Mouse (Mus musculus): ENCODE results near the gene Spaar.
"Not testable (repeated sequence)": the region's sequence is repeated elsewhere in the genome, so short reads cannot be mapped to it uniquely, and the experiment has no call there.

Gene Spaar

GRCm38 (mm10) chr4:43728576-43728954, 1.3 kb upstream of the Spaar start:
- CTCF ChIA-PET = no interaction called here

GRCm38 (mm10) chr4:43729126-43729525, 708 bp upstream of the Spaar start:
- CTCF ChIA-PET = no interaction called here

DNA sequence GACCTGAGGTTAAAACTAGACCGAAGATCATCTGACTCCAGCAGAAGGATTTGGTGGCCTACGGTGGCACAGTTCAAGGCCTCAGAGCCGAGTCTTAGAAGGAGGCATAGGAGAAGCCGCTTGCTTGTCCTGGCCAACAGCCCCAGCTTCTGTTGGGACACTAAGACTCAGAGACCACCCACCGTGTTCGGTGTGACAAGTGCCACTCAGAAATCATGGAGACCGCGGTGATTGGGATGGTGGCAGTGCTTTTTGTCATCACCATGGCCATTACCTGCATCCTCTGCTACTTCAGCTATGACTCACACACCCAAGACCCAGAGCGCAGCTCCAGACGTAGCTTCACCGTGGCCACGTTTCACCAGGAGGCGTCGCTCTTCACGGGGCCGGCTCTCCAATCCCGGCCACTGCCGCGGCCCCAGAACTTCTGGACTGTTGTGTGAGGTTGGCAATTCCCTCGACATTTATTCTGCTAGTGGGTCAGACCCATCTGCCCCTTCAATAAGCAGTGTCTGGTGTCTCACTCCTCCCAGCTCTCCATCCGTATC, 990 bp downstream of the Spaar start:
- CTCF ChIA-PET = no interaction called here

DNA sequence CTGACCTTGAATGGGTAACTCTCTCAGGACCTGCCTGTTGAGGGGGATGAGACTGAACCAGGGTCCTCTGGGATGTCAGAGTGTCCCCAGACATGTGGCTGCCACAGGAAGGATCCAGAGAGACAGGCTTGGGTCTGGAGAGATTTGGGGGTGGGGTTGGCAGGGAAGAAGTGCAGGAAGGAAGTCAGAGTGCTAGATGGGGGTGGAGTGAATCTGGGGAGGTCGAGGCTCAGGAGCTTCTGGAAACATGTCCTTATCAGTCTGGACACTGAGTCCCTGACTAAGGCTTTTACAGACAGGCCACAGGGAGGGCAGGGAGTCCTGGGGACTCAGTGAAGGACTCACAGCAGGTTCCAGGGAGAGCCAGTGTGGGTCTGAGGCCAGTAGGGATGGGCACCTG, 2.3 kb downstream of the Spaar start:
- CTCF ChIA-PET = no interaction called here

GRCm38 (mm10) chr4:43733186-43733585, 3.4 kb downstream of the Spaar start:
- CTCF ChIA-PET = no interaction called here

- CTCF ChIA-PET = no interaction called here
Observed at GRCm38 (mm10) chr4:43737144-43737543, 7.3 kb downstream of the Spaar start.

DNA sequence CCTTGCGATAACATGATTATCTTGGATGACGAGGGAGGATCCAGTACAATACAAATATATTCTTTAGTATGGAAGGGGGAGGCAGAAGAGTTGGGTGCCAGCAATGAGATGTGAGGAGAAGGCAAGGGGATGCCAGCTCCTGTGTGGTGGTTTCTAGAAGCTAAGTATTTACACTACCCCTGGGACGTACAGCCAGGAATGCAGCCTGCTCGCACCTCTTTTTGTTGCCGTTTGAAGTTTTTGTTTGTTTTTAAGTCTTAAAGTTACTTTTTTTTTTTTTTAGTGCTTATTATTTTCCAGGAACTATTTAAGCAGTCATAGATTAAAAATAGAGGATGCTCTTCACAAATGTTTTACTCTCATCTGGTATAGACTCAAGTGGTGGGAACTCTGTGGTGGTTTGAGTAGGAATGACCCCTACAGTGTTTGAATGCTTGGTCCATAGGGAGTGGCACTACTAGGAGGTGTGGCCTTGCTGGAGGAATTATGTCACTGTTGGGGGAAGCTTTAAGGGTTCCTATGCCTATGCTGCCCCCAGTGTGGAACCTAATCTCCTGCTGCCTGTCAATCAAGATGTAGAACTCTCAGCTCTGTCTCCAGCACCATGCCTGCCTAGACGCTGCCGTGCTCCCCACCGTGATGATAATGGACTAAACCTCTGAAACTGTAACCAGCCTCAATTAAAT, 9.3 kb downstream of the Spaar start:
- CTCF ChIA-PET = no interaction called here

GRCm38 (mm10) chr4:43741526-43741925, 11.7 kb downstream of the Spaar start:
- CTCF ChIA-PET = no interaction called here

DNA sequence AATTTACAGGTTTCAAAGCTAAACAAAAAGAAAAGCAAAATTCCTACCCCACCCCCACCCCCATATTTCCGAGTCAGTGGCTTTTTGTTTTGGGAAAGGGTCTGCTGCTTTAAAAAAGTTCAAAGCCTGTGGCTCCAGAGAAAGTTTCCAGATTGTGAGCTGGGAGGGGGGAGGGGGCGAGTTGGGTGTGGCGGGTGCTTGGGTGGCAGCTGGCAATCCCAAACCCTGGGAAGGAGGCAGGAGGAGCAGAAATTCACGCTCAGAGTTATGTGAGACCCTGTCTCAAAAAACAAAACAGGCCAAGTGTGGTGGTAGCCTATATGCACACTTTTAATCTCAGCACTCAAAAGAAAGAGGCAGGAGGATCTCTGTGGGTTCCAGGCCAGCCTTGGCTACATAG, 12.8 kb downstream of the Spaar start:
- CTCF ChIA-PET = no interaction called here

DNA sequence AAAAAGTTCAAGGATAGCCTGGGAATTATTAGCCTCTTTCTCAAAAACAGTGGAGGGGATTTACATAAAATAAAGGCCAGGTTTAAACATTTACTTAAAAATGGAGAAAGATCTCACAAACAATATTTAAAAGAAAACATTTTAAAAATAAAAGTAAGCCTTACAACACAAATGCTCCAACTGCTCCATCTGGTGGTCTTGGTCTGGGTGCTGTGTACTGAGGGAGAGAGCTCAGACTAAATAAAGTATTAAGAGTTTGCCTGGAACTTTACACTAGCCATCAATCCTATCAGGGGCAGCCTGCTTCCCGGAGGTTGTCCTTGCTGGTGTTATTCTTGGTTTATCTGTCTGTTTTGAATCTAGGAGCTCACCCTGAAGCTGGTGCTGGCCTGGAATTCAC, 13.3 kb downstream of the Spaar start:
- CTCF ChIA-PET = no interaction called here

DNA sequence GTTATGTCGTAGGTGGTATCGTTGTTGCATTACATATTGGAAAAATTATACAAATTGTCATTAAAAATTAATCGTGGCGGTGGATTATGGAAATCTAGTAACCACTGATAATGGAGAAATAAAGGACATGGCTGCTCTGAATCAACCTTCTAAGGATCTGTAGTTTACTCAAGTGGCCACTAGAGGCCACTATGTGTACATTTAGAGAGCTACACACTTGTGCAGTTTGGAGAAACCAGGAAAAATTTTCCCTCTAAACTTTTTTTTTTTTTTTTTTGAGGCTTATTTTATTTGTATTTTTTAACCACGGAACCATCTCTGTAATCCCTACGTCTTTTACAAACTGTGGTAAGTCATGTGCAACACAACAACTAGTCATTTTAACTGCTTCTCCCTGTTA, 15.4 kb downstream of the Spaar start:
- CTCF ChIA-PET = no interaction called here

DNA sequence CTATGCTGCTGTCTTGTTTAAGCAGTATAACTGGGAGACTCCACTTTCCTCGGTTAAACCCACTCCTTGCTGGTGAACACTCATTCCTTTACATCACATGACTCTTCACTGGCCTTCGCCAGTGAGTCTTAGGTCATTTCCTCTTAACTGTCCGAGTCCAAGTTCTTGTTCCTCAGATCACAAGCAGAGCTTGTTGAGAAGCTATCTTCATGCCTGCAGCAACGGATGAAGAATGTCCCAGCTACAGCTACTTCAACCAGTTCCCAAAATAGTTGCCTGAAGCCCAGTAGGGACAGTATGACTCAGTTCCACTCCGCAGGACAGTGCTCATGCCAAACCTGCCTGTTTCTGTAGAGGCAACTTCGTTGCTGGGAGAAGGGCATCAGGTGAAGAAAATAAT, 27.4 kb downstream of the Spaar start:
- CTCF ChIA-PET = no interaction called here

- CTCF ChIA-PET = interaction anchor here (0.5 kb wide), 1 partner anchor 165 kb away, joined by 5 read pairs; no protein-coding TSS in a partner anchor
Observed at GRCm38 (mm10) chr4:43759571-43760418, 30.0 kb downstream of the Spaar start.

DNA sequence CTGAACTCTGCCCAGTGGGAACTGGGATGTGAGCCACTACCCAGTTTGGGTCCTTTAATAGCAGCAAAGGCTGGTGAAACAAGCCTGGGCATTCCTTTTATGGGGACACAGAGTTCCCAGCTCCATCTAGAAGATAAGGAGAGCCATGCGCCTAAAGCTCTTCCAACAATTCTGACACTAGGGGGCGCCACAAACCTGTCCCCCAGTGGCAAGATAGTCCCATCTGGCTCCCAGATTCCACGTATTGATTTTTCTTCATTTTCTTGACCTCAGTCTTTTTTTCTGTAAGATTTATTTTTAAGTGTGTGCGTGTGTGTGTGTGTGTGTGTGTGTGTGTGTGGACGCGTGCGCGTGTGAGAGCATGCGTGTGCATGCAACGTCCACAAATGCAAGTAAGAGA, 30.6 kb downstream of the Spaar start:
- CTCF ChIA-PET = interaction anchor here (0.5 kb wide), 1 partner anchor 164 kb away, joined by 5 read pairs; no protein-coding TSS in a partner anchor

- CTCF ChIA-PET = interaction anchor here (1.1 kb wide), 1 partner anchor 100 kb away, joined by 3 read pairs; no protein-coding TSS in a partner anchor
Observed at GRCm38 (mm10) chr4:43761336-43761735, 31.5 kb downstream of the Spaar start.

GRCm38 (mm10) chr4:43763410-43763809, 33.6 kb downstream of the Spaar start:
- CTCF ChIA-PET = no interaction called here

- CTCF ChIA-PET = no interaction called here
Observed at GRCm38 (mm10) chr4:43768341-43768740, 38.5 kb downstream of the Spaar start.

DNA sequence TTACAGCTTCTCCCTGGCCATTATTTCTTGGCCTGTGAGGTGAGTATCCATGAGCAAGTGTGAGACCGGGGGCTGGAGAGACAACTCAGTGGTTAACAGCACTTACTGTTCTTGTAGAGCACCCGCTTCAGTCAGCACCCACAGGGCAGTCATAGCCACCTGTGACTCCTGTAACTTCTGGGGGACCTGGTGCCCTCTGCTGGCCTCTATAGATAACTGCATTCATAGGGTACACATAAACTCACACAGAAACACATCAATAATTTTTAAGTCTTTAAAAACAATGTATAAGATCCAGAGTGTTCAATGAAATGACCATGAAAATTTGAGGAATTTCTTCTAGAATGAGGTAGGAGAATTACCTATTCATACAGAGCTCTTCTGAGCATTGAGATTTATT, 39.5 kb downstream of the Spaar start:
- CTCF ChIA-PET = interaction anchor here (0.6 kb wide), 1 partner anchor 123 kb away, joined by 13 read pairs; no protein-coding TSS in a partner anchor

- CTCF ChIA-PET = no interaction called here
Observed at GRCm38 (mm10) chr4:43770909-43771308, 41.1 kb downstream of the Spaar start, which contains the start of gene Olfr159. TSS of gene Olfr159 (minus strand) at chr4:43771009.

DNA sequence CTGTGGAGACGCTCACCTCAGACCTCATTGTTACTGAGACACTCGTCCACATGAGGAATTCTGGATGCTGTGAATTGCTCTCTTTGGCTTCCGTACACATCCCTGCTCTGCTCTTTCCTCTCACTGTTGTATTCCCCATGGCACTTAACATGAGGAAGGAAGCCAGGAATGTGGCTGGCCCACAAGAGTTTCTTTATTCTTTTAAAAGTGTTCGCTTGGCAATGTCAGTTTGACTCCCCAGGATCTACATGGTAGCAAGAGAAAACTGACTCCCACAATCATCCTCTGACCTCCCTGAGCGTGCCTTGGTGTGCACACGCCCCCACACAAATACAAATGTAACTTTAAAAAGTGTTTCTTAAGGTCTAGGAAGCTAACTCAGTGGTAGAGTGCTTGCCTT, 41.8 kb downstream of the Spaar start:
- CTCF ChIA-PET = no interaction called here

DNA sequence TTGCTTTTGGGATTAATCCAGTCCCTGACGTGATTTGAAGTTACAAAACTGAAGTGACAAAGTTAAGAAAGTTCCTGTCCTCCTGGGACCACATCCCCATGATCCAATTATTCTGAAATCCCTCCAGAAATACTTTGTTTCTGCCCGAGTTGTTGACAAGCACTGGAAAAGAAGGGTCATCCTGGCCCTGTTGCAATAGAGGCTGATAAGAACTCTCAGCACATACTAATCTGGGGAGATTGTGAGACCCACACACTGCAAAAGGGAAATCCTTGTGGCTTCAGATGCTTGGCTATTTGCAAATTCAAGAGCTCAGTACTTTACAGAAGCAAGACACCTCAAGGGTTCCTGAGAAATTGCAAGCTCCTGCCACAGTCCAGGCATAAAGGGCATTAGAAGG, 42.5 kb downstream of the Spaar start:
- CTCF ChIA-PET = no interaction called here

DNA sequence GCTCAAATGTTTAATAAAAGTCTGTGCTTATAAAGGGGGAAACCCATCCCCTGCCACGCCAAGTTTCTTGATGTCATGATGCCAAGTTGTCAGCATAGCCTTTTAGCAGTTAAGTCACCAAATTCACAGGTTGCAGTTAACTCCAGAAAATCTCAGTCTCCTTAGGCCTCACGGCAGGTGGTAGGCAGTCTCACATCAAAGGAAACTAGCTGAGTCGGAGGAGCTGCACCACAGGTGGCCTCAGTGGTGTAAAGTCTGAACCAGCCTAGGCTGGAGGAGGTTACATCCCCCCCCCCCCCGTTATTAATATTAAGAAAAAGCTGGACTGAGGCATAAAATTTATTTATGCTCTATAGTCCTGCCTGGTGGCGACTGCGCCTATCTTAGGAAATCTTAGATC, 65.5 kb downstream of the Spaar start:
- CTCF ChIA-PET = no interaction called here

- CTCF ChIA-PET = not testable (repeated sequence)
Observed at GRCm38 (mm10) chr4:43795844-43796243, 66.0 kb downstream of the Spaar start.
